Mouse (Mus musculus): ENCODE data around the gene Clspn. TPM values are rescaled to one million over a fixed set of nuclear protein-coding genes. Genes with fewer than 3 reads are reported as not detected.

The Clspn gene
- polyA plus RNA-seq, 1 experiment = 39.8 TPM

DNA sequence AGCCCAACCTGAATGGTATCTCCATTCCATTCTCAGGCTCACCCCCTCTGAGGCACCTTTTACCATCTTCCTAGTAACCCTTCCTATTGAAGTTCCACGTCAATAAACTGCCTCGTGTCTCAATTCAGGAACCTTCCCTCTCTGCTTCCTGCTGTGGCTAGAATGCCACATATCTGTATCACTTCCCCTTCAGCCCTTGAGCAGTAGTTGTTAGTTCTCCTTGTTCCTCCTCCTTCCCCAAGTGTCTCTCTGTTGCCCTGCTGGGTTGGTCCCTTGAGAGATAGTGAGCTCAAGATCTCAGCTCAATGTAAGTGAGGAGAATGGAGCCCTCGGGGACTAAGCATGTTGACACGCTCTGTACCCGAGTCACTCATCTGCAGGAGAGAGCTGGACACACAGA is 19.9 kb upstream of the Clspn start:
- Histone ChIP-seq H3K4me1 (ENCODE audit: control insufficient read depth, insufficient read depth, low read length) (no peaks in the 10 kb centered on the region), H3K9ac (ENCODE audit: low read depth, poor library complexity, severe bottlenecking) (no peak overlapping the region), H3K27me3 (ENCODE audit: control insufficient read depth, insufficient read depth, low read length, poor library complexity, severe bottlenecking) (no peaks in the 10 kb centered on the region), H3K27ac (ENCODE audit: insufficient read depth, low read length) (no peak overlapping the region), H3K9me3 (replicated peaks; ENCODE audit: control insufficient read depth, insufficient read depth, low read length, poor library complexity, severe bottlenecking) (no peaks in the 10 kb centered on the region), H3K36me3 (ENCODE audit: control insufficient read depth, insufficient read depth, low read length, poor library complexity, severe bottlenecking) (no peaks in the 10 kb centered on the region), H3K4me3 (ENCODE audit: low read depth, low read length) (no peak overlapping the region)
- TF ChIP-seq EP300 (IDR thresholded peaks at IDR 0.05; ENCODE audit: insufficient read depth, low read depth, low read length) (no peak), POLR2A (IDR thresholded peaks at IDR 0.05; ENCODE audit: insufficient read depth, low read length) (no peak), CTCF (IDR thresholded peaks at IDR 0.05; ENCODE audit: low read depth, low read length) (no peak)

DNA sequence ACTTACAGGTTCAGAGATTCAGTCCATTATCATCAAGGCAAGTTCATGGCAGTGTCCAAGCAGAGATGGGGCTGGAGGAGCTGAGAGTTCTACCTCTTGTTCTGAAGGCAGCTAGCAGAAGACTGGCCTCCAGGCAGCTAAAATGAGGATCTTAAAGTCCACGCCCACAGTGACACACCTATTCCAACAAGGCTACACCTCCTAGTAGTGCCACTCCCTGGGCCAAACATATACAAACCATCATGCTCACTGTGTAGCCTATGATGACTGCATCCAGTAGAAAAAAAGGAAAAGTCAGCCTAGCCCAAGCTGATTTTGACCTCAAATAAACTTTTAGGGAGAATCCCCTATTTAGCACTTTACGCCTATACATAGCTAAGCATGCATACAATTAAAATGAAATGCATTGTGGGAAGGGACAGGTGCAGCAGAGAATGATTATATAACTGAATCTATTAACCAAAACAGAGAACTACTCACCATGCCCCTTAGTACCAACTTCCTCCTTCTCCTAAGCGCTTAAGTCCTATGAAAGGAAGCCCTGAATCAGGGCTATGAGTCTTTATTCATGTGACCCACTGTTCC is 16.2 kb upstream of the Clspn start:
- no peaks in the 10 kb centered on the region for H3K36me3 ChIP-seq (ENCODE audit: control insufficient read depth, insufficient read depth, low read length, poor library complexity, severe bottlenecking)
- H3K27ac ChIP-seq (ENCODE audit: insufficient read depth, low read length) = no peak overlapping the region
- no peak for TF ChIP-seq CTCF (IDR thresholded peaks at IDR 0.05; ENCODE audit: low read depth, low read length)
- TF ChIP-seq POLR2A (IDR thresholded peaks at IDR 0.05; ENCODE audit: insufficient read depth, low read length) = no peak
- no peak for TF ChIP-seq EP300 (IDR thresholded peaks at IDR 0.05; ENCODE audit: insufficient read depth, low read depth, low read length)
- H3K27me3 ChIP-seq (ENCODE audit: control insufficient read depth, insufficient read depth, low read length, poor library complexity, severe bottlenecking) = no peaks in the 10 kb centered on the region
- H3K9ac ChIP-seq (ENCODE audit: low read depth, poor library complexity, severe bottlenecking) = no peak overlapping the region
- H3K4me3 ChIP-seq (ENCODE audit: low read depth, low read length) = no peak overlapping the region
- H3K4me1 ChIP-seq (ENCODE audit: control insufficient read depth, insufficient read depth, low read length) = no peaks in the 10 kb centered on the region
- no peaks in the 10 kb centered on the region for H3K9me3 ChIP-seq (replicated peaks; ENCODE audit: control insufficient read depth, insufficient read depth, low read length, poor library complexity, severe bottlenecking)

DNA sequence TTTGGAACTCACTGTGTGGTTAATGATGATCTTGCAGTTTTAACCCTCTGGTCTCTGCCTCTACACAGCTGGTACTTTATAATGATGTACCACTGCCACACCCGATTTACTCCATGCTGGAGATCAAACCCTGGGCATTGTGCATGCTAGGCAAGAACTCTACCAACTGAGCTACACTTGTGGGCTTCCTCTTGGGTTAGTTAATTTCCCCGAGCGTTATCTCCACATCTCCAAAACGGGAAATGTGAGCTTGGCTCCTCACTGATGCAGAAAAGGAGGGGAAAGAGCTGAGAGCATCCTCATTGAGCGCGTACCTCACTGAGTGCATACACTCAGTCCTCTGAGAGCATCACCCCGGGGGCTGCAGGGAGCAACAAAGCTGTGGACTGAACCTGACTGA is 13.9 kb upstream of the Clspn start:
- TF ChIP-seq POLR2A (IDR thresholded peaks at IDR 0.05; ENCODE audit: insufficient read depth, low read length) (no peak), EP300 (IDR thresholded peaks at IDR 0.05; ENCODE audit: insufficient read depth, low read depth, low read length) (no peak), CTCF (IDR thresholded peaks at IDR 0.05; ENCODE audit: low read depth, low read length) (no peak)
- Histone ChIP-seq H3K27me3 (ENCODE audit: control insufficient read depth, insufficient read depth, low read length, poor library complexity, severe bottlenecking) (no peaks in the 10 kb centered on the region), H3K9ac (ENCODE audit: low read depth, poor library complexity, severe bottlenecking) (no peak overlapping the region), H3K9me3 (replicated peaks; ENCODE audit: control insufficient read depth, insufficient read depth, low read length, poor library complexity, severe bottlenecking) (no peaks in the 10 kb centered on the region), H3K27ac (ENCODE audit: insufficient read depth, low read length) (no peak overlapping the region), H3K4me1 (ENCODE audit: control insufficient read depth, insufficient read depth, low read length) (no peaks in the 10 kb centered on the region), H3K36me3 (ENCODE audit: control insufficient read depth, insufficient read depth, low read length, poor library complexity, severe bottlenecking) (no peaks in the 10 kb centered on the region), H3K4me3 (ENCODE audit: low read depth, low read length) (no peak overlapping the region)

DNA sequence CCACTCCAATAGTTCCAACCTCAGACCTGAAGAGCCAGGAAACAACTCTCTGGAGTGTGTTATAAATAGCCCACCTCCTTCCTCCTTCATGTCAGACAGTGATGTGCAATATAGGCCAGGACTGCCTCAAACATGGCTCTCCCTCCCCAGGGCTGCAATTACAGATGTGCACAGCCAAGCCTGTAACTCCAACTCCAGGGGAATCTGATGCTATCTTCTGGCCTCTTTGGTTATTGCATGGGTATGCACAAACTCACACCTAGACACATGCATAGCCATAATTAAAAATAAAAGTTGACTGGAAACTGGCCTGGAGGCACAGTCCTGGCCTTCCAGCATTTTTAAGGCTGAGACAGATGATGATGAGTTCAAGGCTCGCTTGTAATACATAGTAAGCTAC is 11.7 kb upstream of the Clspn start:
- no peak overlapping the region for H3K4me3 ChIP-seq (ENCODE audit: low read depth, low read length)
- H3K27ac ChIP-seq (ENCODE audit: insufficient read depth, low read length) = no peak overlapping the region
- H3K36me3 ChIP-seq (ENCODE audit: control insufficient read depth, insufficient read depth, low read length, poor library complexity, severe bottlenecking) = no peaks in the 10 kb centered on the region
- no peaks in the 10 kb centered on the region for H3K9me3 ChIP-seq (replicated peaks; ENCODE audit: control insufficient read depth, insufficient read depth, low read length, poor library complexity, severe bottlenecking)
- H3K9ac ChIP-seq (ENCODE audit: low read depth, poor library complexity, severe bottlenecking) = no peak overlapping the region
- no peaks in the 10 kb centered on the region for H3K27me3 ChIP-seq (ENCODE audit: control insufficient read depth, insufficient read depth, low read length, poor library complexity, severe bottlenecking)
- H3K4me1 ChIP-seq (ENCODE audit: control insufficient read depth, insufficient read depth, low read length) = no peaks in the 10 kb centered on the region
- TF ChIP-seq CTCF (IDR thresholded peaks at IDR 0.05; ENCODE audit: low read depth, low read length) = no peak
- TF ChIP-seq EP300 (IDR thresholded peaks at IDR 0.05; ENCODE audit: insufficient read depth, low read depth, low read length) = no peak
- TF ChIP-seq POLR2A (IDR thresholded peaks at IDR 0.05; ENCODE audit: insufficient read depth, low read length) = no peak

DNA sequence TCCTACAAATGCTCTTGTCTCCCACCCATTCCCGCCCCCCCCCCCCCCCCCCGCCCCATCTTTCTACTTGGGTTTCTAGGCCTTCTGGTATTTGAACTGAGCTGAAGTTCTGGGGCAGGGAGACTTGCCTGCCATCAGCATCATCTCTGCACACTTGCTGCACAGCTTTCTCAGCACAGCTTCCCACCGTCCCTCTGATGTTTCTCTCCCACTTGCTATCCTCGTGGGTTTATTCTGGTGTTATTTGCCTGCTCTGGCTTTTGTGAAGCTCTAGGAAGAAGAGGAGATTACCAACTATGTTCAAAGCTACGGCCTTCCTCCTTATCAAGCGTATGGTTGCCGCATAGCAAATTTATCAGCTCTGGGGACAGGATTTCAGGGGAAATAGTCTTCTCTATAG is 11.0 kb upstream of the Clspn start:
- no peak overlapping the region for H3K27ac ChIP-seq (ENCODE audit: insufficient read depth, low read length)
- H3K27me3 ChIP-seq (ENCODE audit: control insufficient read depth, insufficient read depth, low read length, poor library complexity, severe bottlenecking) = no peaks in the 10 kb centered on the region
- H3K36me3 ChIP-seq (ENCODE audit: control insufficient read depth, insufficient read depth, low read length, poor library complexity, severe bottlenecking) = no peaks in the 10 kb centered on the region
- no peaks in the 10 kb centered on the region for H3K4me1 ChIP-seq (ENCODE audit: control insufficient read depth, insufficient read depth, low read length)
- H3K9ac ChIP-seq (ENCODE audit: low read depth, poor library complexity, severe bottlenecking) = no peak overlapping the region
- TF ChIP-seq EP300 (IDR thresholded peaks at IDR 0.05; ENCODE audit: insufficient read depth, low read depth, low read length) (no peak), CTCF (IDR thresholded peaks at IDR 0.05; ENCODE audit: low read depth, low read length) (no peak), POLR2A (IDR thresholded peaks at IDR 0.05; ENCODE audit: insufficient read depth, low read length) (no peak)
- no peaks in the 10 kb centered on the region for H3K9me3 ChIP-seq (replicated peaks; ENCODE audit: control insufficient read depth, insufficient read depth, low read length, poor library complexity, severe bottlenecking)
- no peak overlapping the region for H3K4me3 ChIP-seq (ENCODE audit: low read depth, low read length)

DNA sequence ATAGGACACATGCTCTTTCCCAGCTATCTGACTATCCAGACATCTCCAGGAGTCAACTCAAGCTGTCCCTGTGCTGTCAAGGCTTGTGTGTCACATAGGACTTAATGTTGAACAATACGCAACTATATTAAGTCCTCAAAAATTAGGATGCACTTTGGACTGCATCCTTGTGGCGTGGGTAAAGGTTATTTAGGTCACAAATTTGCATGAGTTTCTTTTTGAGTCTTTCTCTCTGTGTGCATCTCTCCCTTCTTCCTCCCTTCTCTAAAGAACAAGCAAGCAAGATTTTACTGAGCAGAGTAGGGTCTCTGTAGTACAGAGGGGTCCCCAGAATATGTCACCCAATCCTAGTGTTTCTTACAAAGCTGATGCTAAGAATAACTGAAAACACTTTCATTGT is 10.6 kb upstream of the Clspn start:
- no peaks in the 10 kb centered on the region for H3K36me3 ChIP-seq (ENCODE audit: control insufficient read depth, insufficient read depth, low read length, poor library complexity, severe bottlenecking)
- no peak overlapping the region for H3K9ac ChIP-seq (ENCODE audit: low read depth, poor library complexity, severe bottlenecking)
- TF ChIP-seq CTCF (IDR thresholded peaks at IDR 0.05; ENCODE audit: low read depth, low read length) = no peak
- no peak for TF ChIP-seq EP300 (IDR thresholded peaks at IDR 0.05; ENCODE audit: insufficient read depth, low read depth, low read length)
- no peak for TF ChIP-seq POLR2A (IDR thresholded peaks at IDR 0.05; ENCODE audit: insufficient read depth, low read length)
- no peaks in the 10 kb centered on the region for H3K4me1 ChIP-seq (ENCODE audit: control insufficient read depth, insufficient read depth, low read length)
- no peaks in the 10 kb centered on the region for H3K27me3 ChIP-seq (ENCODE audit: control insufficient read depth, insufficient read depth, low read length, poor library complexity, severe bottlenecking)
- H3K27ac ChIP-seq (ENCODE audit: insufficient read depth, low read length) = no peak overlapping the region
- H3K9me3 ChIP-seq (replicated peaks; ENCODE audit: control insufficient read depth, insufficient read depth, low read length, poor library complexity, severe bottlenecking) = no peaks in the 10 kb centered on the region
- no peak overlapping the region for H3K4me3 ChIP-seq (ENCODE audit: low read depth, low read length)
